Mouse (Mus musculus): Measurements from ENCODE around the gene Klhl36. TPM values are rescaled to one million over a fixed set of nuclear protein-coding genes. Genes with fewer than 3 reads are reported as not detected.

Klhl36 gene
- total RNA-seq (2021) (10 to 100 TPM in 1 of 2 experiments, 1 to 10 TPM in 1; 4.3 to 11.3 TPM), polyA plus RNA-seq (2012; rRNA removed) (19.8 and 25.5 TPM in 2 replicates)
- long read RNA-seq, transcript Klhl36-201 (5 exons, 2,181 nt), result major isoform, 8 of 12 reads
- long read RNA-seq, partial matches to known transcripts, result 2 of 12 reads
- long read RNA-seq, other reads (novel, unspliced or antisense), result 2 of 12 reads

DNA sequence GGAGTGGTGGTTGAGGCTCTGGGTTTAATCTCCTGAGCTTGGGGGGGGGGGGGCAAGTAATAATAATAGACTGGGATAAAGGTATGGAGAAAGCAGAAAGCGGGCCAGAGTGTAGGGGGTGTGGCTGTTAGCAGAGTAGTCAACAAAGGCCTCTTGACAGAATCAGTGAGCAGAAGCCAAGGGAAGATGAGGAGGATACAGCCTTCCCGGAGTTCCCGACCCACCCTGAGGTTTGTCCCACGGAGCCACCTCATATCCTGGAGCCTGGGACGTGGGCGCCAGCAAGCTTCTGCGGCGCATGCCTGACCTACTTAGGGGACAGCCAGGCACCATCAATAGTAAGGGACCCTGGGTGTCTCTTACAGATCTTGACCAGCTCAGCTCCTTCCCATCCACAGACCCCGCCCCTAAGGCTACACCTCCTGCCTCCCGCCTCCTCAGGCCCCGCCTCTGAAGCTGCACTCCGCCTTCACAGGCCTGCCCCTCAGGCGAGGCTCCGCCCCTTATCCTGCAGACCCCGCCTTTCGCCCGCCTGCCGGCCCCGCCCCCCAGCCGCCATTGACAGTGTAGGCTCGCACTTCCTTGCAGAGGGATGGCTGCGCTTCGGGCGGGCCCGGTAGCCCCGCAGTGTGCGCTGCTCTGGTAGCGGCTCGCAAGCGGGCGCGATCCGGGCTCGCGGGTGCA, at the start of gene Klhl36:
Gene Klhl36, plus strand, starts transcription at position 561 of the 684 bp plus-strand sequence.
- DNase-seq, result peak; percentile 99

DNA sequence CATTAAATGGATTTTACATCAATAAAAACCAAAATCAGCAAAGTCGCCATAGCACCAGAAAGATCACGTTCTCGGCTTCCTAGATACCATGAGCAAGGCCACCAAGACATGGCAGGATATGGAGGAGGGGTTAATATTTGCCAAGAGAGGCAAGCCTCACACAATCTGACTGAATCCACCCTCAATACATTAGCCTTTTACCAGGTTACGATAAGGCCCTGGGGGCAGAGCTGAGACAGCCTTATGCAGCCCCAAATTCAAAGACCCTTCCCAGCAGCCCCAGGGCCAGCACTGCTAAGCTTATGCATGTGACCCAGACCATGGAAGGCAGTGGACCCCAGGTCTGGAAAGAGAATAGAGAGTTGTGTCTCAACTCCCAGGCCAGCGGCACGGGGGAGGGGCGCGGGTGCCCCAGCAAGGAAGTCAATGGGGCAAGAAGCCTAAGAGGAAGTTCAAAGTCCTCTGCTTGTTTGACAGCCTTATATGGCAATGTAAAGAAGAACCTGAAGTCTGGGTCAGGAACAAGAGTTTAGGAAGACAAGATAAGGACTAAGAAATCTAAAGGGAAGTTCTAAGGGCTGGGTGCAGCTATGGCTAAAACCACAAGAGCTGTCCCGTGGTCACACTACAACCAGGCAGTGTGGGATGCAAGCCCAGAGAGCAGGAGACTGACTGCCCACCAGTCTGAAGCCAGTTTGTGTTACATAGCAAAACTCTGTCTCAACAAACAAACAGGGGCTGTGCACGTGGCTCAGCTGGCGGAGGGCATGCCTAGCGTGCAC, 49.2 kb upstream of the Klhl36 start:
- no peak for DNase-seq

DNA sequence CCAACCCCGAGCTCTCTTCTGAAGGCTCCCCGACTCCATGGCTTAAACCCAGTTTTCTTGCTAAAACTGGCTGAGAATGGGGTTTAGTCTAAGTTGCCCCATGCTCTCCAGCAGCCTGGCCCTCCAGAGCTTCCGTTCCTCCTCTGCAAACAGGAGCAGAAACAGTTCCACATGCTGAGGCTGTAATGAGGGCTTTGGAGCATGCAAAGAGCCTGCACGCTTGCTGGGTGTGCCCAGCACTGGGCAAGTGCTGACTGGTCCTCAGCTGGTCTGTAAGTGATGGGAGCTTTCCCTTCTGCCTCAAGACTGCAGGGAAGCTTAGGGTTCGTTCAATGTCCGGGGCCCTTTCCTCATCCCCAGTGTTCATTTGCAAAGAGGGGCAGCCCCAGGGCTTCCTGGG, 45.8 kb upstream of the Klhl36 start:
- DNase-seq, result no peak

DNA sequence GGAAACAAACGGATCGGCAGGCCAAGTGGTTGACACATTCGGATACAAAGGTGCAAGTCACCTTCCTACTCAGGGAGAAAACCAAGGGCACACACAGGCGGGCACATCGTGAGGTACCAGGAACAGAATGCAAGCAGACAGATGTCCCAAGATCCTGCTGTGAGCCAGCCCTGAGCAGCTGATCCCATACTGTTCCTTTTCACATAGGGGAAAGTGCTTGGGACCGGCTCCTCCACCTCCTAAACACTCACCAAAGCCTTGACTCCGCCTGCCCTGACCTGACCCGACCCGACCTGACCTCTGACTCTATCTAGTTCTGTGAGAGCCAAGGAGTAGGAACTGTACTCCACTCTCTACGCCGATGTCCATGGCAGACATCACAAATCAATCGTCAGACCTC, 44.6 kb upstream of the Klhl36 start:
- no peak for DNase-seq

DNA sequence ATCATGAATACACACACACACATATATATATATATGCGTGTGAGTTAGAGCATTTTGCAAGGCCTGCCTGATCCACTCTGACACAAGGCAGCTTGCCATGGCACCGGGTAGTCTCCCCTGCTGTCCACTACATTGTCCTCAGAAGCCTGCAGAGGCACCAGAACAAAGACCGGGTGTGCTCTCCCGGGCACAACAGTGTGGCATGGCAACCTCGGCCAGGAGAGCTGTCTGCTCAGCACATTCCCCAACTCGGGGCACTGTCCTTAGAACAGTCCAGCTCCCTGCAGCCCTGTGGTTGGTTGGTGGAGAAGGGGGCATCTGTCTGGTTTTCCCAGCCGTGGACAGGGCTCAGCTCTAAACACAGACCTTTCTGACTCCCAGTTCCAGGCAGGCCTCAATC, 42.8 kb upstream of the Klhl36 start:
- no peak for DNase-seq

DNA sequence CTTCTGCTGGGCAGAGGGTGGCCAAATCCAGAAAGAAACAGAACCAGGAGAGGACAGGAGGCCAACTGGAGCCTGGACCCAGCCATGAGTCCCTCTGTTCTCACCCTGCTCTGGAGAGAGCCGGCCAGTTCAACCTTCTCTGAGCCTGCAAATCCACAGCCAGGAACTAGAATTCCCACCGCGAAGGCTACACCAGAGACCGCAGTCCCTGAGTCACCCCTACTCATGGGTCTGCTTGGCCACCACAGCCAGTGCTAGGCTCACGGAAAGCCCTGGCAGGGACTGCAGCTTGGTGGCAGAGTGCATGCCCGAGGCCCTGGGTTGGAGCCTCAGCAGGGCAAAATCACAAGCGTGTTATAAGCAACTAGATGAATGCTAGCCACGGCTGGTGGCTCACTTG, 42.1 kb upstream of the Klhl36 start:
- no peak for DNase-seq

DNA sequence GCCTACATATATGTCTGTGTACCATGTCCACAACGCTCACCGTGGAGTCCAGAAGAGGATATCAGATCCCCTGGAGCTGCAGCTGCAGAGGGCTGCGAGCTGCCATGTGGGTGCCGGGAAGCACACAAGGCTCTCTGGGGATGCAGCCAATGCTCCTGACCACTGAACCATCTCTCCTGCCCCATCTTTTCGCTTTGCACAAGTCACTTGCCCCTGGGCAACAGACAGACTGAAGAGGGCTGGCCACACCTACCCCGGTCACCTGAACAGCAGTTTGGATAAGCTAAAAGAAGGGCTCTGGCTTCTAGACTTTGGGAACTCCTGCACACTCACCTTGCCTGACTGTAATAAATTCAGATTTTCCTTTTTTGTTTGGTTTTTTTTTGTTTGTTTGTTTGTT, 40.4 kb upstream of the Klhl36 start:
- DNase-seq, result no peak

DNA sequence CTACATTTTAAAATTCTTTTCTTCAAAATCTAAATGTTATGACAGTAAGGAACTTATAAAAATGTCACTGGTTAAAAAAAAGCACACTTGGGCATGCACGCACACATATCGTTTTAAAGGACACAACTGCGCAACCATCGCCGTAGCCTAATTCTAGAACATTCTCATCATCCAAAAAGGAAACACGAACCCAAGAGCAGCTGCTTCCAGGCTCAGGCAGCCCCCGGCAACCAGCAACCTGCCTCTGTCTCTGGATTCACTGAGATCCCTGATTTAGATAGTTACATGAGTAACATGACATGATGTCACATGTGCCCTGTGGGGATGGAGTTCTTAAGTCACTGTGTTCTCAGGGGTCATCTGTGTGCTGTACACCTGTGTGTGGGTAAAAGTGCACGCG, 38.8 kb upstream of the Klhl36 start:
- DNase-seq, result no peak

DNA sequence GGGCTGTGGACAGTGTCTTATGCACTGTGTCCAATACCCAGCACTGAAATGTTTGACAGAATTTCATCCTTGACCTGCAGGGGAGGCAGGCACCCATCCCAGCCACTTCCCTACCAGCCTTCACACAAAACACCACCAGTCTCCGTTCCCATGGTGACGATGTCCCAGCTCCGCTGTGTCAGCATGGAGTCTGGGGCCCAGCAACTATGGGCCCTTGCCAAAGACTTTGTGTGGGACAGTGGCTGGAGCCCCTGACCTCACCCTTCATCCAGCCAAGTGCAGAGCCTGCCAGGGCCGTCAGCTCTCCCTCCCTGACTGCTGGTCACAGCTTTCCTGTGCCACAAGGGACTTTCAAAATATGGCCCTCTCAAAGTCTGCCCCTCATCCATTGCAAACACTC, 38.0 kb upstream of the Klhl36 start:
- DNase-seq, result peak; percentile 52

DNA sequence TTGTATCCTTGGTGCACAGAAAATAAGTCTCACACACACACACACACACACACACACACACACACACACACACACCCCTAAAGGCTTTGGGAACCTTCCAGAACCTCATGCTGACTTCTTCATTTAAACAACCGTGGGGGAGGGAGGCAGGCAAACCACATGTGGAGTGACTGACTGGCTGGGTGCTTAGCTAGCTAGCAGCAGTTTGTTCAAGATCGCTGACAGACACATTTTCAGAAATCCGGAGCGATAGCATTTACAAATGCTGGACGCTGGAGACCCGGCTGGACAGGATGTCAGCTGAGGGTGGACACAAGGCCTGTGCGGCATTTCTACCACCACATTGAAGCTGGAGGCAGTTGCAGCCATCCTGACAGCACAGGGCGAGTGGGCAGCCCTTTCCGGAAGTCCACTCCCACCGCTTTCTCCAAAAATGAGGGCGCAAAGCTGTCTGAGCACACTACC, 37.2 kb upstream of the Klhl36 start:
- DNase-seq, result no peak

DNA sequence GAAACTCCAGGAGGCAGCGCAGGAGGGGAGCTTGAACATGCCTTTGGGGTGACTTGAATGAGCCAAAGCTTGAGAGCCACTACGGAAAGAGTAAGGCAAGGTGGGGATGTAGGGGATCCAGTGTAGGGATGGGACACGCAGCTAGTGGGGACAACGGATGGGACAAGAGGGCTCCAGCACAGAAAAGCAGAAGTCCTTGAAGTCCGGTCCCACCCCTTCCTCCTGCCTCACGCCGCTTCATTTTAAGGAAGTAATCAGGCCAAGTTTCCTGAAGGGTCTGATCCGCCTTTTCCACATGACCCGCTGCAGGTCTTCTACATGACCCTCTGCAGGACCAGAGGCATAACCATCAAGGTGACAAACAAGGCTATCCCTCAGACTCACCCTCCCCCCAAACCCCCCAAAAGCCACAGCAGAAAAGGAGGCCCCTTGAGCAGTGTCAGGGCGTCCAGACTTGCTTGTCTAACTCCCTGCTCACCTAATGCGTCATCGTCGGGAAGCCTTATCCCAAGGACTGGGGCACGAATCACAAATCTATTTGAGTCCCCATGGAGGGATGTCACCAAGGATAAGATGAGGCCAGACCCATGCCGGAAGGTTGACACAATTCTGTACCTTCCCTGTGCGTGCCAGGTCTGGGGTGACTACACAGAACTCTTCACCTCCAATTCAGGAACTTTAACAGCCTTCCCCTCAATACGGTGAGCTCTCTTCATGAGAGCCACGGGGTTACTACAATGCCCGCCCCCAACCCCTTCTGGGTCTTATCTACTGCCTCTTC, 35.9 kb upstream of the Klhl36 start:
- no peak for DNase-seq

DNA sequence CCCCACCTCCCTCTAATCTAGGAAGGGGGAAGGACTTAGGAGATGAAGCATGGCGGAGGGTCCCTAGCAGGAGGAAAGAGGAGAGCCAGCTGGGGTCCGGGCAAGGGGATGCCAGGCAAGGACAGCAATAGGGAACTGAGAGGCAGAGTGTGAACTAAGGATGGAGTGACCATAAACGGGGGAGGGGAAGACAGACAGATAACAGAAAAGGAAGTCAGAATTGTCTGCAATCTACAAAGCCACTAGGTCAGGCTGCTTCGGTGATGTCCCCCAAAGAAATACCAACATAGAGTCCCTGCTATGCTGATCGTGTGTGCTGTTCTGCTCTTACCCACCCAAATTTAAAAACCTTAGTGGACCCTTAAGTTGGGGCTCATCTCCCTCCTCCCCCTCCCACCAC, 35.1 kb upstream of the Klhl36 start:
- DNase-seq, result no peak

DNA sequence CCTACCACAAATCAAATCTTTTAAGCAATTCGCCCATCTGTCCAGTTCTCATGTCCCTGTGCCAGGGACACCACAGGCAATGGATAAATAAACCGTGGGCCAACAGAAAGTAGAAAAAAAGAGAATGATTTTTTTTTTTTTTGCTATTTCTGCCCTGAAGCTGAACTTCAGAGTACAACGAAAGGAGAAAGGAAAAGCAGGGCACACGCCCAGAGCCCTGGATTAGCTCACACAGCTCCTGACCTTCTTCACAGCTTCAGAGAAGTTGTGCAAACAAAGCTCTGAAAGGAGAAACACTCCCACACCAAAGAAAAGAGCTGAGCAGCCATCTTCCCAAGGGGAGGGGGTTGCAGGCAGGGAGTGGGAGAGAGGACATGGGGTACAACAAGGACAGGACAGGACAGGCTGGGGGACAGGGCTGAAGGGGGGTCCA, 34.3 kb upstream of the Klhl36 start:
- DNase-seq, result no peak

DNA sequence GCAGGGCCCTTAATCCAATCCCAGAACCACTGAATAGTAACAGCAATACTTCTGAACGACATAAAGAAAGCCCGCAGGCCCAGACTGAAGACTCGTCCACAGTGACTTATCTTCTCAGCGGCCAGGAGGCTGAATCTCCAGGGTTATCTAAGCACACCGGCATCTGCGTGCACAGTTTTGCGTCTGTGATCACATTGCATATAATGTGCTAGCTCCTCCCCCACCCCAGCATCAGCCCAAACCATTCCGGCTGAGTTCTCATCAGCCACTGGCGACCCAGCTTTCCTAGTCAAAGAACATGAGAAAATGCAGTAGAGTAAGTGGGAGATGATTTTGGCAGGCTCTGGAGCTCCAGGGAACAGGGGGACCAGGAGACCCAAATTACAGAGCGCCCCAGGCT, 33.1 kb upstream of the Klhl36 start:
- DNase-seq, result no peak

DNA sequence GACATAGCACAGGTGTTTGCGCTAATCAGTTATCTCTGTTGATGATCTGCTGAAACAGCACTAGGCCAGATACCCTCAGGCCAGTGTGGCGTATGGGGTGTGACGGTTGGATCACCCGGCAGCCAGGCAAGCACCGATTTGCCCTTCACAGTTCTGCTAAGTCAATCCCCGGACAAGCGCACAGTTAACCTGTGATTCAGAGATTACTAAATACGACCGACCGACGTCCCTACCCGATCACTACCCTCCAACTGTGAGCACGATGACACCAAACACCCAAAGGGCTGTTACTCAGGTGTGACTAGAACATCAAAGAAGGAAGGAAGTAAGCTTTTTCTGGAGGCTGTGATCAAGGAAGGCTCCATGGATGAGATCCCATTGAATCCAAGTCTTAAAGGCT, 32.6 kb upstream of the Klhl36 start:
- DNase-seq, result no peak

DNA sequence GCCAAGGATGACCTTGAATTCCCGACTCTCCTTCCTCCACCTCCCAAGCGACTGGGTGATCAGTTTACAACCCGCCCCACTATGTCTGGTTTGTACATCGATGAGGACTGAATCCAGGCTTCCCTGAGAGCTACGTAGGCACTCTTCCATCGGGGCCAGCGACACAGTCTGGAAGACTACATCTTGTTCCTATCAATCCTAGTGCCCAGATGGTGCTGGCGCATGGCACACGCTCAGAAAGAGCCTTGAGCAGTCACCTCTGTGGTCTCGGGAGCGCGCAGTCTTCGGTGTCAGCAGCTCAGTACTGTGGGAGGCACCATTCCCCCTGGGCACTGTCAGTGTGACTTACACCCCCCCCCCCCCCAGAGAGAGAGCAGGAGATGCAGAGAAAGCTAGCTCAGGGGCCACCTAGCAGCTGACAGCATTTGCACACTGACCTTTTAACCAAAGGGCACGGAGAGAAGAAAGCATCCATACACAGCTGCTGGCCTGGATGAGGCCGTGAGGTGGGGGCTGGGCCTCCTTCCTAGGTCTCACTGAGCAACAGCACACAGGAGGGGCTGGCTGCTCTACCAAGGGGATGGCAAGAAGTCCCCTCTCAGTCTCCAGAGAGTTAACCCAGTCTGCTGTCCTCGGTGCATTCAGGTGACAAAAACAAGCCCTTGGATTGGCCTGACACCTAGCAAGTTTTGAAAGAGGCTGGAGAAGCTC, 32.0 kb upstream of the Klhl36 start:
- DNase-seq, result no peak

DNA sequence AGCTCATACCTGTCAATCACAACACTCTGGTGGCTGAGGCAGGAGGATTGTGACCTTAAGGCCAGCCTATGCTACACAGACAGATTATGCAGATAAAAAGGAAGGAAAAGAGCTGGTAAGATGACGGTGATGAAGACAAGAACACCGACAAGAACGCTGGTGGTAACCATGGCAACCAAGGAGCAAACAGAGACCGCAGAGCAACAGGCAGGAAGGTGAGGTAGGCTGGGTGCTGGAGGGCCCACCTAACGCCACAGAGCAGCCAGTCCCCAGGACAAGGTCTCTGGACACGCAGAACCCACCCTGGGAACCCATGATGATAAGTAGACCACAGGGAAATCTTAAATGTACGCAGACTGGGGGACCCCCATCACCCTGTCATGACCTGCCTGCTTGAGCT, 31.5 kb upstream of the Klhl36 start:
- no peak for DNase-seq

DNA sequence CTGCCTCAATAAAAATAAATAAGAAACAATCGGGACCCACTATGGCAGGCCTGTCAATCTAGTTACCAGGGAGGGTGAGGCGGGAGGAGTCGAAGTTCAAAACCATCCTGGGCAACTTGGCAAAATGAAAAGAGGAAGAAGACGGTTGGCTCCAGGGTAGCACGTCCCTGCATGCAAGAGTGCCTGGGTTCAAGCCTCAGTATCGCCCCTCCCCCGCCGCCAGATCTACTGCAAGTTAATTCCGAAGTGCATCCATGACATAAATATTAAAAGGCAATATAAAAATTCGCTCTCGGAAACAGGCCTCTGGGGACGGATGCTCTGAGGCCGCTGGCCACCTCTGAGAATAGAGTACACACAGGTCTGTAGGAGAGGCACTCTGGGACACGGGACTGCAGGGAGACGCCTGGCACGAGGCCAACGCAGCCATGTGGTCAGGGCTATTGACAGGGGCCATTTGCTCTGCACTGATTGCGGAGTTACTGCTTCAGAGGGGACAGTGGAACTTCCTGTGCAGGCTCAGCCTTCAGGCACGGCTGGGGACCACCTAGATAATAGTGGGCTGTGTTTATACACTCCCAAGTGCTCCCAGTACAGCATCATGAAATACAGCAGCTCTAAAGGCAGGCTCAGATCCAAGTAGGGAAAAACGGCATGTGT, 30.6 kb upstream of the Klhl36 start:
- peak; percentile 75 for DNase-seq

DNA sequence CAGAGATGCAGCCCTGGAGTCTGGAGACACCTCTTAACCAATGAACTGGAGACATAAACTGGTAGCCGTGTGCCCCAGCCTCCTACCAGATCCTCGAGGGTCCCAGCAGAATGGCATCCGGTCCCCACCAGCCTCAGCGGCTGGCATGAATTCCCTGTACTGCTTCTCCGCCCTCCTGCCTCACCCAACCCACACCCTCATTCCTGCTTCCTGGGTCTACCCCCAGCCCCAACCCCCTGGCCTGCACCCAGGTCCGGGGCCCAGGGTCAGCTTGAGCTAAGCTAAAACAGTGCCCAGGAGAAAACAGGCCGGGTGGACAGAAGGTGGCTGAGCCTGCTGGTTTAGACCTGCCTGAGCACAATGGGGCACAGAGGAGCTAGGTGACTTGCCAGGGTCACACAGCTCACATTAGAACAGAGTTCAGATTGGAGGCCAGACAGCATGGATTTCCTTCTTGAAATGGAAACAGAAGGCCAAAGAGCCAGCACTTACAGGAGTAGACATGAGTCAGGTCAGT, 29.9 kb upstream of the Klhl36 start:
- DNase-seq, result no peak

DNA sequence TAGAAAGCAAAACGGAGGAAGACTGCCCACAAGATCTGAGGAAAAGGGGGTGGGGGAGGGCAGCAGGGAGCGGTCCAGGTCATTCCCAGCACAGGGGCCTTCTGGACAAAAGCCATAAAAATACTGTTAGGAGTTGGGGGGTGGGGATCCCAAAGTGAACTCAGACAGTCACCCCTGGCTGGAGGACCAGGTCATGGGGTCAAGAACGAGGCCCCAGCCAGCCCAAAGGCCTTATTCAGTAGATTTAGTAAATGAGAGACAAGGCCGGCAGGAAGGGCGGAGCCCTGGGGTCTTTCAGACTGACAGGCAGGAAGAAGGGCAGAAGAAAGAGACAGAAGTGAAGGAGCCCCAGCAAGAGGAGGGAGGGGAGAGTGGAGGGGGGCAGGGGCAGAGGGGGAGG, 29.1 kb upstream of the Klhl36 start:
- DNase-seq, result no peak

DNA sequence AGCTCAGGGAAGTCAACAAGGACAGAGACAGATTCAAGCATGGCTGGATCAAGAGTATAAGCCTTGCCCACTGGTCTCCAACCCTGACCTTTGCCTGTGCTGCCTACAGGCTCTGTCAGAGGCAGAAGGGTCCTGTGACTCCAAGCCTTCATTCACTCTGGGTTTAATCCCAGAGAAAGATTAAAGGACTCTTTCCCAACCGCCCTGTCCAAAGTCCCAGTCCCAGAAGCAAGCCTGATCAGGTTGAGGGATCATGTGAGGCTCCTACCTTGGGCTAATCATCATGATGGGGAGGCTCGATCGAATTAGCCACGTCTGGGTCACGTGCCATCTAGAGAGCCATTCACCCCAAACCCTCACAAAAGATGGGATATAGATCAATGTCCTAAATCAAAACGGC, 27.4 kb upstream of the Klhl36 start:
- DNase-seq, result no peak
